Mouse (Mus musculus) kidney, postnatal 10 days (tissue): ENCODE measurements around the gene Olfr1287.

Experiments used
- DNase-seq: peaks from one replicate; pipeline ENCODE4 v3.0.0; 2021; ENCODE audit warnings: mixed read lengths

The Olfr1287 gene

GRCm38 (mm10) chr2:111448842-111449241 is at the start of gene Olfr1287:
TSS of gene Olfr1287 (plus strand) at chr2:111449142.
- no peak for DNase-seq

- no peak for DNase-seq
Observed at GRCm38 (mm10) chr2:111422931-111423330, 26.0 kb upstream of the Olfr1287 start, which contains the start of gene Olfr1286. TSS of gene Olfr1286 (minus strand) at chr2:111423115.

DNA sequence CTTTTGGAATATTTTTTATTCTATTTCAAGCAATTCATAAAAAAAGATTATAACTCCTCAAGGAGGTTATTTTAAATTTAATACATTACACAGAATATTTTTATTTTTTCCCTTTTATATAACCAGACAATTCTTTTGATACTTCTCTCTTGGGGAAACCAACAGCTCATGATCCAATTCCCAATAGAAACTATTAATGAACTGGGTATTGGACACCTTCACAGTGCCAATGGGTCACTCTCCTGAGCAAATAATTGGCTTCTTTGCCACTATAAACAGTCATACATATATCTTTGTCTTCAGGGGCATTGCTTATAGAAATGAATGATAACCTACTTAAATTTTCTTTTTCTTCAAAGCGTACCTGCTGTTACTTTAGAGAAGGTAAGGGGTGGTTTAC is 24.9 kb downstream of the Olfr1287 start, which contains the start of gene Olfr1288:
Gene Olfr1288, plus strand, starts transcription at position 301 of the 400 bp plus-strand sequence.
- no peak for DNase-seq

DNA sequence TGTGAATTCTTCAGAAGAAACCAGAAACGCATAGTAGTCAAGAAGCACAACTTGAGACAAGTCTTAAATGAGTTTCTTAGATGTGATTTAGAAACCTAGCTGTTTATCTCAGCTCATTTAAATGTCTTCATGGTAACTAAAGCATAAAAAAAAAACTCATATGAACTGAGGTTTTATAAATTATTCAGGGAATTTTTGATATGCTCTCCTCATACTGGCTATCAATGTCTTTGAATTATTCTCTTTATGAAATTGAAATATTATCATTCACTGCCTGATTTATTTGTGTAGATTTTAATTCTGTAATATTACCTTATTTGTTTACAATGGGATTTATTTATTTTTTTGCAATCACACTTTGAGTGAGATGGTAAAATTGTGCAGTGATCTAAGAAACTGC is 31.6 kb downstream of the Olfr1287 start, which contains the start of gene Olfr1289:
Gene Olfr1289, plus strand, starts transcription at position 301 of the 400 bp plus-strand sequence.
- DNase-seq, result no peak

DNA sequence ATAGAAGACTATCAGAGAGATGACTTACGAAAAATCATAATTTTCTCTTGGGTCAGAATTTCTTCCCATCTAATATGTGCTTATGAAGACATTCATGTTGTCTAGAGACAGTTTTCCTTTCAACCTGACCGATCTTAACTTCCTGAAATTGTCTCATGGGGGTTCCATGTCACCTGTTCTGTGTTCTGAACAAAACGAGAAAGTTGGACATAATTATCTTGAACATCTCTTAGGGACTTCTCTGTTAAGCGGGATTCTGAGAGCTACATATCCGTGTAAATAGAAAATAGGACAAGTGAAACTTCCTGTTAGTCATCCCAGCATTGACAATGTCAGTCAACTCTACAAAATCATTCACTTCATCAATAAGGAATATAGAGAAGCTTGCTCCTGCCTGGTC is 44.8 kb downstream of the Olfr1287 start, which contains the start of gene Olfr1290:
Gene Olfr1290, minus strand, starts transcription at position 101 of the 400 bp plus-strand sequence.
- no peak for DNase-seq

DNA sequence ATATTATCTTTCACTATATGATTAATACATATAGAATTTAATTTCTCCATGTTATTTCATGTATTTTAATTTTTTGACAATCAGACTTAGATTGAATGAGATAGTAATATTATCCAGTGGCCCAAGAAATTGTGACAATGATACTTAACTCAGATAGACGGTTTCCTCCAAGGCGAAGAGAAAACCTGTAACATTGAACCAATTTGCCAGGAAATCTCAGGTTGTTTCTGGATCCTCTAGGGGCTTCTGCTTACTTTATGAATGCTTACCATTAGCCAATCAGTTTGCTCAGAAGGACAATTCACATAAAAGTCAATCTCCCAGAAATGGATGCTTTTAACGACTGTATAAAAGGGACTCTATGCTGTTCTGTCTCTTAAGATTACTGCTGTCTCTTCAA is 47.9 kb downstream of the Olfr1287 start, which contains the start of gene Olfr1291-ps1:
Gene Olfr1291-ps1, plus strand, starts transcription at position 301 of the 400 bp plus-strand sequence.
- no peak for DNase-seq
